Mouse (Mus musculus): ENCODE measurements around the gene Wnt9a.

DNA sequence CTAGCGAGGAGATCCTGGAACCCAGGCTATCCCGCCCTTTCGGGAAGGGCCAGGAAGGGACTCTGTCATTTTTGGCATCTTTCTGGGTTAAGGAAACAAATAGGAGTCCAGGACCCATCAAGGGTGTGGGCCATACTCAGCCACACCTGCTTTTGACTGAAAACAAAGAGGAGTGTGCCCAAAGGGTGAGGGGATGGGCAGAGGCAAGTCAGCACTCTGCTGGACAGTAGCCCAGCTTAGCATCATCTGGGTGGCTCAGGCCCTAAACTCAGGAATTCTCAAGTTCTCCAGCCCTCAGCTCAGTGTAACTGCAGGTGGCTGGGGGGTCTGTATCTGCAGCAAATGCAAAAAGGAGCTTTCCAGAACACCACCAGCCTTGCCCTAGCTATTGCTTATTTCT lies 71.3 kb downstream of the Wnt9a start:
- TF ChIP-seq CTCF (IDR thresholded peaks at IDR 0.05) (no peak), EP300 (IDR thresholded peaks at IDR 0.05) (no peak)

Measured in lung, postnatal 0 days (tissue).